Mouse (Mus musculus) E14TG2a.4 (cell line): ENCODE measurements around the gene Methig1.

Experiments
- CTCF ChIP-seq: conservative IDR thresholded peaks from 2 replicates; pipeline ENCODE4 v1.5.1; 2014; ENCODE audit warnings: low read length
- NANOG ChIP-seq: IDR thresholded peaks from 2 replicates; pipeline ENCODE4 v1.6.1; 2014; ENCODE audit warnings: borderline replicate concordance, low read length, mixed read lengths

- TF ChIP-seq CTCF: no peak
- no peak for TF ChIP-seq NANOG
These were observed 32.8 kb downstream of the Methig1 start for GRCm38 (mm10) chr15:100385705-100386104.
